In genomic region chr8:86560688-86561065, GRCm38 (mm10) we compare ENCODE assay signal across 19 mouse cellular contexts. TPM values are rescaled to one million over a fixed set of nuclear protein-coding genes. Genes with fewer than 3 reads are reported as not detected.
"Had no signal": no experiment of that assay in that cellular context is flagged by ENCODE, and none has a peak within 500 bp of the region (broad histone marks: within the 10 kb centered on the region; RNA-seq: fewer than 3 reads in every experiment).

No protein-coding gene starts in this region.

- H3K36me3 ChIP-seq: lung, embryonic 15.5 days; midbrain, embryonic 12.5 days; midbrain, embryonic 15.5 days; neural tube, embryonic 12.5 days; stomach, embryonic 15.5 days had no signal

- H3K4me1 ChIP-seq: lung, embryonic 15.5 days; megakaryocyte, embryonic 14.5 days; neural tube, embryonic 12.5 days; stomach, embryonic 15.5 days had no signal

- H3K4me2 ChIP-seq: lung, embryonic 15.5 days; midbrain, embryonic 12.5 days; midbrain, embryonic 15.5 days; neural tube, embryonic 12.5 days; stomach, embryonic 15.5 days had no signal

- DNase-seq: liver, postnatal 0 days; lung, adult 2 months; lung, postnatal 14 days; lung, postnatal 36 days; right cerebral cortex, postnatal 14 days; thymus, adult 2 months; thymus, postnatal 14 days; thymus, postnatal 36 days had no signal

- H3K9me3 ChIP-seq: lung, embryonic 15.5 days; megakaryocyte, embryonic 14.5 days; midbrain, embryonic 12.5 days; midbrain, embryonic 15.5 days; neural tube, embryonic 12.5 days; stomach, embryonic 15.5 days had no signal

- H3K27ac ChIP-seq: lung, embryonic 15.5 days; macrophage; midbrain, embryonic 12.5 days; midbrain, embryonic 15.5 days; neural tube, embryonic 12.5 days; stomach, embryonic 15.5 days; stomach, postnatal 0 days had no signal

- H3K27me3 ChIP-seq: lung, embryonic 15.5 days; midbrain, embryonic 12.5 days; midbrain, embryonic 15.5 days; neural tube, embryonic 12.5 days; stomach, embryonic 15.5 days had no signal

- ATAC-seq: liver, postnatal 0 days; lung, postnatal 0 days; midbrain, embryonic 15.5 days had no signal

- H3K4me3 ChIP-seq: lung, embryonic 15.5 days; megakaryocyte, embryonic 14.5 days; midbrain, embryonic 12.5 days; midbrain, embryonic 15.5 days; neural tube, embryonic 12.5 days; stomach, embryonic 15.5 days had no signal

- H3K9ac ChIP-seq: liver, postnatal 0 days; lung, embryonic 15.5 days; midbrain, embryonic 12.5 days; midbrain, embryonic 15.5 days; neural tube, embryonic 12.5 days; stomach, embryonic 15.5 days had no signal

RNA-seq across cellular contexts. Expression of gene Abcc12, which starts 19.8 kb away (rescaled TPM):
- total RNA-seq: megakaryocyte progenitor cell, adult 5-6 weeks; monocyte, adult 5-6 weeks had no signal
- polyA plus RNA-seq: liver, postnatal 0 days; macrophage; neural tube, embryonic 12.5 days had no signal
